Mouse (Mus musculus) heart, adult 18-20 months (tissue): ENCODE measurements at regions not wholly inside any gene's neighbourhood (a gene's known extent, or its start where the extent isn't known, plus 50 kb on each side); places are given as distances from the start of the nearest gene placed in this dataset.
"Not testable (repeated sequence)": the region's sequence is repeated elsewhere in the genome, so short reads cannot be mapped to it uniquely, and the experiment has no call there.

Source experiments
- DNase-seq, 2 experiments: peaks; one replicate each; pipeline ENCODE4 v3.0.0; 2021 to 2022; ENCODE audit warnings: mixed read lengths in 1 of 2

GRCm38 (mm10) chr4:69410411-69410810 is 456.2 kb upstream of the Brinp1 start:
- DNase-seq: not testable (repeated sequence)

GRCm38 (mm10) chr4:69395451-69395850 is 441.3 kb upstream of the Brinp1 start:
- DNase-seq: no peak

- DNase-seq: no peak
These were observed 429.1 kb upstream of the Brinp1 start for GRCm38 (mm10) chr4:69383318-69383717.

- DNase-seq: no peak
These were observed 392.8 kb upstream of the Brinp1 start for GRCm38 (mm10) chr4:69346979-69347465.

- DNase-seq: no peak
These were observed 373.4 kb upstream of the Brinp1 start for GRCm38 (mm10) chr4:69327606-69328005.
